Mouse (Mus musculus): ENCODE measurements at regions not wholly inside any gene's neighbourhood (a gene's known extent, or its start where the extent isn't known, plus 50 kb on each side); places are given as distances from the start of the nearest gene placed in this dataset.

- no peak for TF ChIP-seq EP300 (IDR thresholded peaks at IDR 0.05; ENCODE audit: insufficient read depth, low read depth, low read length)
- TF ChIP-seq CTCF (IDR thresholded peaks at IDR 0.05): no peak
- no peak for TF ChIP-seq POLR2A (IDR thresholded peaks at IDR 0.05; ENCODE audit: insufficient read depth, low read depth, low read length)
Measured at GRCm38 (mm10) chr16:63468851-63469250, 395.1 kb downstream of the Epha3 start.

Data from heart, adult 2 months (tissue).